Mouse (Mus musculus) R1 (cell line): ENCODE measurements around the gene Armc9.

ENCODE experiments used
- DNase-seq: peaks from one replicate; pipeline ENCODE4 v3.0.0-alpha.2; 2018; ENCODE audit warnings: low read depth, low spot score

Gene Armc9

DNA sequence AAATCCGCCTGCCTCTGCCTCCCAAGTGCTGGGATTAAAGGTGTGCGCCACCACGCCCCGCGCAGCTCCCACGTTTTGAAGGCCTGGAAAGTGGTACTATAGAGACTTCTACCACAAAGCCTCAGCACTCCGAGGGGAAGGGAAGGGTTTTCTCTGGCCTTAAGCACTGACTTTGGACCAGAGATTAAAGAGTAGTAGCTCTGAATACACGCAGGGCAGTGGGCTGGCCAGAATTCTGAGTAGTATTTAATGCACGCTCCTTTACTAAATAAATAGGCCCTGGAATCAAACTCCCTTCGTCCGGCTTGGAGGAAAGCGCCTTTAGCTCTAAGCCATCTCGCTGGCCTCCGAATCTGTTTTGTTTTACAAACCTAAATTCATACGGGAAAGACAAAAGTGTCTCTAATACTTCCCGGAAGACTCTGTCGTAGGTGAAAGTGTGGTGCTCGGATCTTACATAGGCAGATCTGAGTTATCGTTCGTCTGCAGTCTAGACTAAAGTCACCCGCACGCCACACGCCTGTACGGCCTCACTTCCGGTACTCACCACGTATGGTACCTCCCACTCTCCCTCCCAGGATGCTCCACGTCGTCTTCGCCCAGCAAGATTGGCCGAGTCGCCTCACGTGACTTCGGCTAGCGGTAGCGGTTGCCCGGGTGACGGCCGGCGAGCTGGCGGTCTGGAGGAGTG lies at the start of gene Armc9:
Gene Armc9 (plus strand): TSS at position 648 of the 691 bp plus-strand sequence.
- DNase-seq: peak; percentile 98

DNA sequence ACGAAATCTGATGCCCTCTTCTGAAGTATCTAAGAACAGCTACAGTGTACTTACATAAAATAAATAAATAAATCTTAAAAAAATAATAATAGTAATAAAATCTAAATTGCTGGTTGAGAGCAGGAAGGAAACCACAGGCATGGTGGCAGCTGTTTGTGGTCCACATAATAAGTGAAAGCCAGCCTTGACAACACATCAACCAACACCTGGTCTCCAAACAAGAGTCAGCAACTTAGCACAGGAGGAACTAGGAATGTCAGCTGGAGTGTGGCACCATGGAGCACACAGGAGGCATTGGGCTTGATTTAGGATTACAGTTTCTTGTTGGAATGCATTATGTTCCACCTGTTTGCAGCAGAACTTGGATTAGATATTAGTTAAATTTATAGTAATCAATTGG lies 49.5 kb upstream of the Armc9 start:
- no peak for DNase-seq

DNA sequence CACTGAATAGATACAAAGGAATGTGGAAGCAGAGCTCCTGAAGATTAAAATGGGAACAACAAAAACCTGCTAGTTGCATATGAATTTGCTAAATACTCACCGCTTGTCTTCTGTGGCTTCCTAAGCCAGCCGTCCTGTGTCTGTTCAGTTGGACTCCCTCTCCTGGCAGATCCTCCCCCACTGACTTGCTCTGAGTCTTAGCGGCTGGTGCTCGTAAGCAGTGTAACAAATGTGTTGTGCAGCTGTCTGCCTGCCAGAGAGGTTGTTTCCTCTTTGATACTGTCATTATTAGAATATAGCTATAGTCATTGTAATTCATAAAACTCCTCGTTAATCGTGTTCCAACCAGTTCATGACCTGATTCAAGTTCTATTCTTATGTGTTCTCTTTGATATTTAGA lies 42.8 kb upstream of the Armc9 start, which contains the start of gene Htr2b:
Gene Htr2b (minus strand): TSS at position 192 of the 400 bp plus-strand sequence.
- peak; percentile 14 for DNase-seq

DNA sequence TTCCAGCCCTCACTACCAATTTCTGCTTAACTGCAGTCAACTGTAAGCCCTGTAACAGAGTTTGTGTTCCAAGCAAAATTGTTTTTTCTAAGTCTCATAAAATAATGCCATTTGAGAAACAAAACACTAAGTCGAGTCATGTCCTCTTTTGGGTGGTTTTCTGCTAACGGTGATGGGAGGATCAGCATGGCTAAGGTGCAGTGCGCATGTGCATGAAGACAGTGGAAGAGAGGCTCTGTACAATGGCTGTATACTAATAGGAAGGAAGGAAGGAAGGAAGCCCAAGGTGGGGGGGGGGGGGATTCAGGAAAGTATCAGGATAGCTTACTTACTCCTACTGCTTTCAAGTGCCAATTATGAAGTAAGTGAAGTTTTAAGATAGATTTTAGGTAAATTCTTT lies 40.4 kb upstream of the Armc9 start:
- DNase-seq: no peak

DNA sequence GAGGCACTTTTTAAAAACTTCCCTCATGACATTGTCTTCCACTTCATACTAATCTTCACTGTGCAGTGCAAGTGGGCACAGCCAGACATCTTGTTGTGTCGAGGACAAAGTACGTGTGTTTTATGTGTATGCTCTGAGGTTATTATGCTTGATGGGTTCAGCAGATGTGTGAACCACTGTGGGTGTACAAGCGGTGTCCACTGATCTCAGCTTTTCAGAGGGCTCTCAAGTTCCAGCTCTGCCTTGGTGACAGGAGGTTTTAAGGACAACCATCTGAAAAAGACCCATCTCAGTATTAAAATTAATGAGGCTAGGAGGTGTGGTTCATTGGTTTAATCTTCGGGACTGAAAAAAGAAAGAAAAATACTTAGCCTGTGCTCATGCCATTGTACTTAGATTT lies 35.0 kb upstream of the Armc9 start:
- no peak for DNase-seq

DNA sequence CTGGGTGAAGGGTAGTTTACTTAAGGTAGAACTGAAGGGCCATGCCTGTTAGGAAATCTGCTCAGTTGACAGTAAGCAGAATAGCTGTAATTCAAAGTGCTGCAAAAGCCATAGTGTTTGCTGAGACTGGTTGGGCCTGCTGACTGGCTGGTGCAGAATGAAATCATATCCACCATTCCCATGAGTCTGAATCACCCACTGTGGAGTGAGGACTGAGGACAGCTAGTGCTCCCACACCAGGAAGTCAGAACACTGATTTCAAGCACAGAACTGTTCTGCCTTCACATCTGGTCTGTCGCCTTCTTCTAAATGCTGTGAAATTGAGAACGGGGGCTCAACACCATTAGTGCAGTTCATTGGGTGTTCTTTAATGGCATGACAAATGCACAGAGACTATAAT lies 28.5 kb upstream of the Armc9 start:
- no peak for DNase-seq

DNA sequence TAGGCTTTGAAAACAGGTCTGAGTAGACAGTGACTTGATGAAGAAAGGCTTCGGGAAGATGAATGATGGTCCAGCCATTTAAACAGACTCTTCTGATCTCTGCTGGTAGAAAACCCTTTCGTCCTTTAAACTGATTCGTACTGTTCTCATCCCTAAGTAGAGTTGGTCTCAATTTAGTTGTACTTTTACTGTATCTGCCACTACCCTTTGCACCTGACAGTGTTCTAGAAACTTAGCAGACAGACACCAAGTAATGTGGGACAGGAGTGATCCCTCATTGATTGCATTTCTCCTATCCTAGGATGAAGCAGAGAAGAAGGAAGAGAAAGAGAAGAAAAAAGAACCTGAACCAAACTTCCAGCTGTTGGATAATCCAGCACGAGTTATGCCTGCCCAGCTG lies 21.2 kb upstream of the Armc9 start, which contains the start of gene Gm21972:
Gene Gm21972 (plus strand): TSS at position 301 of the 400 bp plus-strand sequence.
- no peak for DNase-seq

DNA sequence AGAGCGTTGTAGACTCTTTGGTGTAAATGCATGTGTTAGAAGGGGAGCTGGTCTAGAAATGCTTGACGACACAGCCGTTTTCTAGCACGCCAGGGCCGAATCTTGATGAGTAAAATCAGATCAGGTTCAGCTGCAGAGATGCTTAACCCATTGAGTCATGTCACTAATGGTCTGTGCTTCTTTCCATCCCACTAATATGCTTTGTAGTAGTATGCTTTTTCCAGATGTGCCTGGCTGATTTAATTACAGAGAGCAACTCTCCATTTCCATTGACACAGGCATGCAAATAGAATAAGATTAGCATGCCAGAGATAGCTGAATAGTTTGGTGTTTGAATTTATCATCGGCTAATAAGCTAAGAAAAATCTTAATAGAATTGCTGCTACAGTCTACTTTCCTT lies 19.3 kb upstream of the Armc9 start:
- no peak for DNase-seq

DNA sequence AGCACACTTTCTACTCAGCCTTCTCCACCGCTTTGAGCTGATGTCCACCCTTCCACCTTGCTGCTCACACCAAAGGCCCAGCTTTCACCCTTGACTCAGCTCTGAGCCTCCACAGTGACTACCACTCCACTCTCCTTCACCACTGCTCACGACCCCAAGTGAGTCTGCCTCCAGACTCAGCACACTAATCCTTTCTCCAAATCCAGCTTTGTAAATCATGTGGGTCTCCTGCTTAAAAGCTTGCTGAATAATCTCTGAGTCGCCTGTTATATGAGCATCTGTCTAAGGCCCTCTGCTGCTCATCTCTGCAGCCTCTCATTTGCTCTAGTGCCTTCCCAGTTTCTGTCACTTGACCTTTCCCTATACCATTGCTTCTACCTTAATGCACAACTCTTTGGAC lies 13.5 kb upstream of the Armc9 start:
- no peak for DNase-seq

DNA sequence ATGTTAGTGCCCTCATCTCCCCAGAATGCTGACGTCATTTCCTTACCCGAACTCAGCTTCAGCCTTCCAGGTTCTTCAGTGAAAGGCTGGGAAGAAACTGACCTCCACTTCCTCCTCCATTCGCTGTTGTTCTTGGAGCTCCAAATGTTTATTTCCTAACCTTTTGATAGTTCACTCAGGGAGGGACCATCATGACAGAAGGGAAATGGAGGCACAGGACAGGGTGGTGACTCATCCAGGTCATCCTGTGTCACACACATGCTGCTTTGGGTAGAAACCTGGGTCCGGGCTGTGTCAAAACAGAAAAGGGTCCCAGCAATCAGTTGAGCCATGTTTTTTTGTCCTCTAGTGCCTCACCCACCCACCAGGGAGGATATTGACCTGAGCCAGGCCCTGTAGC lies 11.4 kb upstream of the Armc9 start:
- DNase-seq: no peak

DNA sequence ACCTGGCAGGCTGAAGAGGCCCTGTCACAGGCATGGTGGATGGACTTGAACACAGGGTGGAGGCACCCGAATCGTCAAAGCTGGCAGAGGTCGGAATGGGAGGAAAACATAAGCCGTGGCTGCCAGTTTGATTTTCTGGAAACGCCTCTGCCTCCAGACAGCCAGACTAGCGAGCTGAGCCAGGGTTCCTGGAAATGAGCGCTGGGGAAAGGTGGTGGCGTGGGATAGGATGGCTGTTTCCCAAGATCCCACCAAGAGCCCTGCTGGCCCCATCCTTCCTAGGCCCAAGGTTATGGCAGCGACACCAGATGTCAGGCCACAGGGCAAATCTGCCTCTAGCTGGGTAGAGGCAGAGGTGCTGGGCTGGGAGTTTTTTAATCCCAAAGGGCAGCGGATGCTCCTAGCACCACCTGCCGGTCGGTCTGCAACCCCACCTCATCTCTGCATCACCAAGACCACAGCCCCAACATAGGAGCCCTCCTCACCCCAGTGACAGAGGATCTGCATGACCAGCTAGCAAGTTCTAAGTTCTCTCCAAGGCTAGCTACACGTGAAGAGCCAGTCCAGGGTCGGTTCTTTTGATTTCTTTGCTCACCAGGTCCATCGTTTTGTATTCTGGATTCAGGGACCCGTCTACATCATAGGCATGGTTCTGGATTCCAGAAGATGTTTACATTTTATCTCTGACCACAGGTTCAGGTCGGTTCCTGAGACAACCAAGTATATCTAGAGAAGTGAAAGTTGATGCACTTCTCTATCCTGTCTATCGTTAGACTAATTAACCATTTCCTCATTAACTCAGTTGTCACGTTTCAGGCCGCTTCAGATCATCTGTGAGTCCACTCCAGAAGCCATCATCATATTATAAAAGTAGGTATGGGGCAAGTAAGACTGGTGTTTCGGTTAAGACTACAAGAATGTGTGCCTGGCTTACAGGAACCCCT lies 10.3 kb upstream of the Armc9 start:
- peak; percentile 64 for DNase-seq

DNA sequence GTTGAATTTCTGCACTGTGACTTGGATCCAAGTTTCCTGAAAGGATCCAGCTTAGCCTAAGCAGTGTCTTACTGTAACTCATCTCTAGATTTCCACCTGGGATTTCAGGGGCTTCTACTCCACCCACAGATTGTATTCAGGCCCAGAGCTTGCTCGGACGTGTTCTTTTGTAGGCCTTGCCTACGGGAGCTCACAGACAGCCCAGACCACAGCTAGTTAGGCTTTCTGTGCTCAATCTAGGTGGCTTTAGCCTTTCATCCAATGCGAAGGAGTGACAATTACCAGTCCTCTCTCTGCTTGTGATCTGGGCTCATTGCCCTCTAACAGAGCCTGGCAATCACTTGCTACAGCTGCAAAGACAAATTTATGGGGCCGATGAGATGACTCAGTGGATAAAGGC lies 8.3 kb upstream of the Armc9 start:
- DNase-seq: no peak

DNA sequence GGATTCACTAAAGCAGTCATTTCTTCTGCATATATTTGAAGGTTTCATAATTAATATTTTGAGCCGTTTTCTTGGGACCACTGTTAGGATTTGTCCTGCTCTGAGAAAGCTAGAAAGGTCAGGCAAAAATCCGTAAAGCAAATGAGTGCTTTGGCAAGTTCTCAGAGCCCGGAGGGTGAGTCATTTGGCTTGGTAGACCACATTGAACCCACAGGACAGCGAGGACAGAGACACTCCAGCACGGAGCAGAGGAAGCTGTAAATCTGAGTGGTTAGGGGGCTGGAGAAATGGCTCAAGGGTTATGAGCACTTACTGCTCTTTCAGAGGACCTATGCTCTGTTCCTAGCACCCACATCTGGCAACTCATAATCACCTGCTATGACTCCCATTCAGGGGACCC lies 7.0 kb upstream of the Armc9 start:
- DNase-seq: no peak

DNA sequence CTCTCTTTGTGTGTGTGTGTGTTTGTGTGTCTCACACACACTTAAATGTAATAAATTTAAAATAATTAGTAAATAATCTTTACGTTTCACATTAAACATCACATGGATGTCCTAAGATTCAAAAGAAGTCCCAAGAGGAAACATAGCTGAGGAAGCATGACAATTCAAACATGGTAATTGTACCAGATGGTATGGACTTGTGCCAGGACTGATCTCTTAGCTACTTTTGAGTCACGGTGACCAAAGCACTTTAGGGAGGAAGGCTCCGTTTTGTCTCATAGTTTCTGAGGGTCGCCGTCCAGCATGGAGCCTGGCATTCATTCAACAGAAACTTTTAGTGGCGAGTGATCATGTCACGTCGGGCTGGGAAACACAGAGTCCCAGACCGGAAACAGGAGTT lies 6.4 kb upstream of the Armc9 start:
- no peak for DNase-seq

DNA sequence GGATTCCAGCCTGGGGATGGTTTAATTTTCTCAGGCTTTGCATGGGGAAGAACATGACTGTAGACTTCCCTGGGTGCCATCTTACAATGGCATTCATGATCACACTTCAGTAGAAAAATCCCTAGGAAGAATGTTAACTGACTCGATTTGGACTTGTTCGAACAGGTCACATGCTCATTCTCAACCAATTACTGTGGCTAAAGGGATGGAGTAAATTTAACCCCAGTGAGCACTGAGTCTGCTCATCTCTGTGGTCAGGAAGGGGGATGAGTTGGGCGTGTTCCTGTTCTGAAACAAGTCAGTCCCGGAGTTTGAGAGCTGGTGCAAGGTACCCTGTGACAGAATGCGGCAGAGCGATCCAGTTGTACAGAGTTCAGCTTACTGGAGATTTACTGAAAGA lies 3.7 kb upstream of the Armc9 start:
- peak; percentile 44 for DNase-seq

DNA sequence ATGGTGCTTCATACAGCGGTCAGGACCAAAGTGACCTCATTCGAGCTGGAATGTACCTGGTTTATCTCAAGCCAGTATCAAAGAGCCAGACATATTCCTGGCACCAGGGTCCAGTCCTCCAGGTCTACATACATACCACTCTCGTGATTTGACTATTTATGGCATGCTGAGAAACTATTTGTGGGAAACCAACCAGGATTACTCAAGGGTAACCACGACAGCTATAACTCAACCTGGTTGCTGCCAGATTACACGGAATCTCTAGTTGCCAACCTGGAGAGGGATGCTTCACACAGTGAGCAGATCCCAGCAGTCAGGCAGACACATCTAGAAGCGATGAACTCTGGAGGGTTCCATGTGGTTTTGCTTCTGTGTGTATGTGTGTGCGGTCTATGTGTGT lies 3.2 kb upstream of the Armc9 start:
- no peak for DNase-seq

DNA sequence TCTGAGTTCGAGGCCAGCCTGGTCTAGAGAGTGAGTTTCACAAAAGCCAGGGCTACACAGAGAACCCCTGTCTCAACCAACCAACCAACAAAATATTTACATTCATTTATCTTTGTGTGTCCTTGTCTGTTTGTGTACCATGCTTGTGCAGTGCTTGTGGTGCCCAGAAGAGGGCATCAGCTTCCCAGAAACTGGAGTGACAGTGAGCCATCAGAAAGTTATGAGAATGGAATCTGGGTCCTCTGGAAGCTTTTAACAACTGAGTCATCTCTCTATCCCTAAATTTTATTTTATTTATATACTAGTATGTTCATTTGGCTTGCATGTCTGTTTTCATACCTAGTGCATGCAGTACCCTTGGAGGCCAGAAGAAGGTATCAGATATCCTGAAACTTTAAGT lies 2.0 kb upstream of the Armc9 start:
- peak; percentile 61 for DNase-seq

DNA sequence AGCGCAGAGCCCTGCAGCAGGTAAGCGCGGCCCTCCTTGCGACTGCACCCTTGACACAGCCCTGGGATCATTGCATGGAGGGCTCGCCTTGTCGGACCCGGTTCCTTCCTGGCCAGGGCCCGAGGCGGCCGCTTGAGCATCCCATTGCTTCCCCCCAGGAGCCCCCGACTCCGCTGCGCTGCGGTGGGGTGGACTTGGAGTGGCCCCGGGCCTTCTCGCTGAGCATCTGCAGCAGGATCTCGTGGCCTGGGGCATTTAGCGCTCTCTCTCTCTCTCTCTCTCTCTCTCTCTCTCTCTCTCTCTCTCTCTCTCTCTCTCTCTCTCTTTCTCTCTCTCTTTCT lies 214 bp downstream of the Armc9 start:
- no peak for DNase-seq

DNA sequence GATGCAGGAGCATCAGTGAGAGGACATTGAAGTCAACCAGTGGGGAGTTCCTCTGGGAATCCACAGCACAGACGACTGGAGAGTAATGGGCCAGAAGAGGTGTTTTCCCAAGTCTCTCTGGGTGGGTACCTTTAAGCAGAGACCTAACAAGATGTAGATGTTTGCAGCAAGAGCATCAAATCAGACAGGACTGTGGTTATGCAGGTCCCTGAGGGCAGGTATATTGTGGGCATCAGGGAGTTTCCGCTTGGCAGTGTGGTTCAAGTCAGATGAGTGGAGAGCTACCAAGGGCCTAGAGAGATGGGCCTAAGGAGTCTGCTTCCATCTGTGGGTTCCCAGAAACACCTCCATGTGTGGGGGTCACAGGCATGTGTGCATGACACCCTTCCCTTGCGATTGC lies 1.5 kb downstream of the Armc9 start:
- DNase-seq: no peak

DNA sequence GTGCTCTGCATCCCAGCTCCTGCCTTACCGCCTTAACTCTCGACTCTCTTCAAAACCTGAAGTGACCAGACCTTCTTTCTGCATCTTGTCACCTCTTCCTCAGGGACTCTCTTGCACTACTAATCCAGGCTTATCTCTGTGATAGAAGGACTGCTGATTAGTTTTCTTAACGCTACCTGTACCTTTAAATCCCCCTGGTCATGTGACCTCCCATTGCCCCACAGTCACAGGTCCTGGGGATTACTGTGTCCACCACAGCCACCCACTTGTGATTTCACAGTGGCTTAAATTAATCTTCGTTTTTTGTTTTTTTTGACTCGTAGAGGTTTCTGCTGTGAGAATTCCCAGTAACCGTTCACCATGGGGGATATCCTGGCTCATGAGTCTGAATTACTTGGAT lies 2.0 kb downstream of the Armc9 start:
- DNase-seq: no peak

DNA sequence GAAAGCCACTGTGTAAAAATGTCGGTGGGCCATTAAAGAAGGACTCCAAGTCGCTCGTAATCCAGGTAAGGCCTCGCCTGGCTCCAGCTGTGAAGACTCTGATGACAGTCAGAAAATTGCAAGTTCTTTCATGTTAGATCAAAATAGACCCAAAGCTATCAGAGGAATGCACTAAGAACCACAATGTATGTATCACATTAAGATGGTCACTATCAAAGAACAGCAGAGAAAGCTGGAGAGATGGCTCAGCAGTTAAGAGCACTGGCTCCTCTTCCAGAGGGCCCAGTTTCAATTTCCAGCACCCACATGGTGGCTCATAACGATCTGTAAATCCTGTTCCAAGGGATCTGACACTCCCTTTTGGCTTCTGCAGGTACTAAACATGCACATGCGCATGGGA lies 5.5 kb downstream of the Armc9 start:
- DNase-seq: no peak

DNA sequence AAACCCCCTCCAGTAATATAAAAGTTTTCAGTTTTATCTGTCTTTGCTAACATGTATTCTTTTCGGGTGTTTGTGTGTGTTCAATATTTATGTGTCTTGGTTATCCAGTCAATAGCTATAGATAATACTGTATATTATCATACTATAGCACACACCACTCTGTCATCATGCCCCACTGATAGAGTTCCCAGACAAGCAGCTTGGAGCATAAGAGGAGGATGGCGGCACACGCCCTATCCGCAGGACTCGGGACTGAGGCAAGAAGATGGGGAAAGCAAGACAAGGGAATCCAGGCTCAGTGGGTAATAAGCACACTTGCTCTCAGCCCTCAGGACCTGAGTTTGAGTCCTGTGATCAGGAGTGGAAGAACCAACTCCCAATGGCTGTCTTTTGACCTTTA lies 5.9 kb downstream of the Armc9 start:
- DNase-seq: no peak

DNA sequence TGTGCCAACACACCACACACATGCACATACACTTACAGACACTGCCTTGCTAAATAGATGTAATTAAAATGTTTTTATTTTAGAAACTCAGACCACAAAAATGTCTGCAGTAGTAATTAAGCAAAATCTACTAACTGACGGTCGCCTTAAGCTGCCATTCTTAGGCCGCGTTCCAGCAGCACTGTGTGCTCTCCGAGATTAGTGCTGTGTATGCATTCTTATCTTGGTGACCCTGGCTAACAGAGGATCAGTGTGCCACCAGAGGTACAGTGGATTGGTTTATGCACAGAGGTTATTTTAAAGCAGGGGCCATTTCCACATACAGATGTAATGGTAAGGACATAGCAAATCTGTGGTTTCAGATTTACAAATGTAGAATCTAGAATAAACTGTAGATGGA lies 6.5 kb downstream of the Armc9 start:
- DNase-seq: no peak
